ENCODE assay signal across 9 mouse cellular contexts in the genomic region with DNA sequence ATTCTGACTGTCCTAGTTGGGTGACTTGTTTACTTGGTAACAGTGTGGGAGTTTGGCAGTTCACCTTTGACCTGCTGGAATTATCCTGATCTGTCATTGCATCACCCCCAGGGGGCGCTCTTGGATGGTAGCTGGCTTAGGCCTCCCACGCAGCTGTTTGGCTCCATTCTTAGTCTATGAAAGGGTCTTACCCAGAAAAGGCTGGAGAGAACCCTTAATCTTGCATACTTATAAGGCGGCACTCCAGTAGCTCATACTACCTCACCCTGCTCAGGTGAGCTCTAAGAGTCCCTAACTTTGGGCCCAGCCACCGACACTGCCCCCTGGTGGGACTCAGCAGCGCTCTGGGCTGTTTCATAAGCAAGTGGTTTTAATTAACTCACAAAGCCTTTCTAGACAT. TPM values are rescaled to one million over a fixed set of nuclear protein-coding genes. Genes with fewer than 3 reads are reported as not detected.
DNase-seq lines count a peak whose midpoint lies in the region; ATAC-seq and TF ChIP-seq lines count a peak whose summit lies in the region.
"Had no signal": no experiment of that assay in that cellular context is flagged by ENCODE, and none has a peak within 500 bp of the region (broad histone marks: within the 10 kb centered on the region; RNA-seq: fewer than 3 reads in every experiment).

No protein-coding gene starts in this region.

- H3K4me3 ChIP-seq in cerebellum, adult 2 months (replicated peaks; ENCODE audit: insufficient read depth, low read depth, low read length): no peak overlapping the region
- H3K4me3 ChIP-seq: hindbrain, embryonic 15.5 days had no signal

- TF ChIP-seq CTCF in cerebellum, adult 2 months (IDR thresholded peaks at IDR 0.05; ENCODE audit: borderline replicate concordance, insufficient read depth, low read depth, low read length): peak; percentile 38; the same call in 1 of the 2 replicates

- ATAC-seq in cerebellum, adult (ENCODE audit: insufficient number of reproducible peaks, low FRiP score, low TSS enrichment): no peak

- DNase-seq in cerebellum, adult 2 months: peak; percentile 14 to 39
- peak; percentile 47 to 59 for DNase-seq in layer of hippocampus, postnatal 10 days (ENCODE audit: low spot score in 2 of 2)
- DNase-seq in layer of hippocampus, adult 11-12 months (ENCODE audit: low spot score): no peak
- peak; percentile 59 for DNase-seq in adipocyte (ENCODE audit: low spot score)
- peak; percentile 72 for DNase-seq in induced T-regulatory cell, adult 2 months (ENCODE audit: low read depth)
- peak; percentile 55 for DNase-seq in mesoderm, embryonic 11.5 days (ENCODE audit: low read depth, low spot score)
- DNase-seq in layer of hippocampus, adult 8-10 months (ENCODE audit: low spot score in 2 of 2): no peak

- no peak overlapping the region for H3K27ac ChIP-seq in cerebellum, adult 2 months (ENCODE audit: insufficient read depth, low read length)
- H3K27ac ChIP-seq: hindbrain, embryonic 15.5 days had no signal

- no peak for TF ChIP-seq POLR2A in cerebellum, adult 2 months (IDR thresholded peaks at IDR 0.05; ENCODE audit: borderline replicate concordance, insufficient read depth, low read length)

- WGBS in cerebellum, adult 2 months: 66% methylated on average over 5 of the region's 5 CpGs

- no peaks in the 10 kb centered on the region for H3K27me3 ChIP-seq in cerebellum, adult 2 months (ENCODE audit: control insufficient read depth, insufficient read depth, low read length)
- H3K27me3 ChIP-seq: hindbrain, embryonic 15.5 days had no signal

- H3K4me1 ChIP-seq in cerebellum, adult 2 months (ENCODE audit: control insufficient read depth, insufficient read depth, low read length): no peaks in the 10 kb centered on the region; the same call in 1 of the 2 replicates

RNA-seq across cellular contexts. Expression of gene Zbtb39, which starts 5.3 kb away (rescaled TPM):
- polyA plus RNA-seq in cerebellum, adult 2 months (2012; rRNA removed): 5.7 and 6.6 TPM in 2 replicates
- total RNA-seq in layer of hippocampus, postnatal 10 days (2021): 10 to 100 TPM; 10.4 to 10.7 TPM
- 10 to 100 TPM; 11.0 to 12.3 (median 11.3) TPM for total RNA-seq in layer of hippocampus, adult 8-10 months (2022)

RNA-seq across cellular contexts. Expression of gene Gpr182, which starts 6.9 kb away (rescaled TPM):
- polyA plus RNA-seq in cerebellum, adult 2 months (2012; rRNA removed): 1.4 and 1.5 TPM in 2 replicates
- total RNA-seq in layer of hippocampus, postnatal 10 days (2021): 1 to 10 TPM; 1.0 to 1.8 TPM
- 1 to 10 TPM; 1.6 to 2.2 (median 1.9) TPM for total RNA-seq in layer of hippocampus, adult 8-10 months (2022)

RNA-seq across cellular contexts. Expression of gene Rdh1, which starts 14.9 kb away (rescaled TPM):
- polyA plus RNA-seq in cerebellum, adult 2 months (2012; rRNA removed): 0.15 and 0.16 TPM in 2 replicates
- under 1 TPM; 0.16 TPM for total RNA-seq in layer of hippocampus, postnatal 10 days (2021)
- under 1 TPM; 0.07 to 0.25 (median 0.16) TPM for total RNA-seq in layer of hippocampus, adult 8-10 months (2022)

RNA-seq across cellular contexts. Expression of gene Rdh16f1, which starts 14.9 kb away (rescaled TPM):
- 0.05 and 0.92 TPM in 2 replicates for polyA plus RNA-seq in cerebellum, adult 2 months (2012; rRNA removed)
- under 1 TPM in 1 of 2 experiments, not detected in 1; 0.23 TPM for total RNA-seq in layer of hippocampus, postnatal 10 days (2021)
- total RNA-seq in layer of hippocampus, adult 8-10 months (2022): under 1 TPM in 1 of 4 experiments, not detected in 3; 0.25 TPM
- polyA plus RNA-seq: hindbrain, embryonic 15.5 days had no signal

RNA-seq across cellular contexts. Expression of gene Tac2, which starts 20.4 kb away (rescaled TPM):
- polyA plus RNA-seq in cerebellum, adult 2 months (2012; rRNA removed): 1.4 and 1.5 TPM in 2 replicates
- total RNA-seq in layer of hippocampus, postnatal 10 days (2021): 1 to 10 TPM; 5.7 to 6.9 TPM
- total RNA-seq in layer of hippocampus, adult 8-10 months (2022): 1 to 10 TPM; 3.4 to 7.7 (median 4.1) TPM

Comparison
In these comparisons a context has a peak if more than half of its experiments do, and no peak if none do; other contexts are left out.
1. DNase-seq: peak in cerebellum, adult 2 months (2 of 2), layer of hippocampus, postnatal 10 days (2 of 2), adipocyte (single experiment), induced T-regulatory cell, adult 2 months (single experiment) and mesoderm, embryonic 11.5 days (single experiment); none in layer of hippocampus, adult 11-12 months (single experiment) and layer of hippocampus, adult 8-10 months (0 of 2).